Mouse (Mus musculus) lung, postnatal 0 days (tissue): ENCODE measurements at regions not wholly inside any gene's neighbourhood (a gene's known extent, or its start where the extent isn't known, plus 50 kb on each side); places are given as distances from the start of the nearest gene placed in this dataset.

Experiments
- CTCF ChIP-seq: IDR thresholded peaks from 2 replicates; pipeline ENCODE4 v1.5.1; 2016; ENCODE audit warnings: antibody characterized with exemption, mild to moderate bottlenecking
- EP300 ChIP-seq: IDR thresholded peaks from 2 replicates; pipeline ENCODE4 v1.6.1; 2016; ENCODE audit warnings: antibody characterized with exemption, mild to moderate bottlenecking, control low read depth

DNA sequence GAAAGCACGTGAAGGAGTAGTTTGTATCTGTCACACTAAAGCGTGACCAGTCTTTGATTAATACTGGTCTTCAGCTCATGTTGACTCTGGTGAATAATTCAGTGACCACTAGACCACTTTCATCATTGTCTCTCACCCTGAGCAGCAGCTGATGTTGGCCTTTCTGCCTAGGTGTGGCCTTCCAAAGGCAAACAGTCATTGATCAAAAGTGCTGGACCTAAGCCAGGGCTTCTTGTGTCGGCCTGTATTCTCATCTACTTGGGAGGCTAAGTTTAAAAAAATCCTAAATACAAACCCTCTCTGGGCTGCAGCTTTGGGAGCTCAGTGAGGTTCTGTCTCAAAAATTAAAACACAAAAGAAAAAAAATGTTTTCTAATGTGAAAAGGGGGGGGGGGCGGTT, 475.0 kb upstream of the Cdh5 start:
- TF ChIP-seq CTCF (no peak), EP300 (no peak)
